Mouse (Mus musculus) NIH3T3 (cell line): ENCODE data around the gene Adh6b.

Experiments used
- DNase-seq: peaks from one replicate; pipeline ENCODE4 v3.0.0-alpha.2; 2012; ENCODE audit warnings: low read depth

The Adh6b gene

DNA sequence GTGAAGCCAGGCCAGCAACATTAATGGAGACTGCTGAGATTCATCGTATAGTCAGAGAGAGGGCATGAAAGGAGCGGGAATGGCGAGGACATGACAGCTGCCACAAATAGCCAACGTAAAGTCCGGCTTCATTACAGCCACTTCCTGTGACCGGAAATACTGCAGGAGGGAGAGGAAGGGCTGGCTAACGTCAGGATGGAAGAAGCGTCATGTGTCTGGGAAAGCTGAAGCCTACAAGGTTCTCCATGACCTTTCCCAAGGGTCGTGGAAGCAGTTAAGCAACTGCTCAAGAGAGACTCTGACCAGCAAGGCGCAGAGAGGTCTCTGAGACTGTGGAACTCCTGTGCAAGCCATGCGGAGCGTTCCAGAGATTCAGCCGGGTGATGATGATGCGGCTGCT is at the start of gene Adh6b:
TSS of gene Adh6b (plus strand) at position 305 of the 400 bp plus-strand sequence.
- no peak for DNase-seq

DNA sequence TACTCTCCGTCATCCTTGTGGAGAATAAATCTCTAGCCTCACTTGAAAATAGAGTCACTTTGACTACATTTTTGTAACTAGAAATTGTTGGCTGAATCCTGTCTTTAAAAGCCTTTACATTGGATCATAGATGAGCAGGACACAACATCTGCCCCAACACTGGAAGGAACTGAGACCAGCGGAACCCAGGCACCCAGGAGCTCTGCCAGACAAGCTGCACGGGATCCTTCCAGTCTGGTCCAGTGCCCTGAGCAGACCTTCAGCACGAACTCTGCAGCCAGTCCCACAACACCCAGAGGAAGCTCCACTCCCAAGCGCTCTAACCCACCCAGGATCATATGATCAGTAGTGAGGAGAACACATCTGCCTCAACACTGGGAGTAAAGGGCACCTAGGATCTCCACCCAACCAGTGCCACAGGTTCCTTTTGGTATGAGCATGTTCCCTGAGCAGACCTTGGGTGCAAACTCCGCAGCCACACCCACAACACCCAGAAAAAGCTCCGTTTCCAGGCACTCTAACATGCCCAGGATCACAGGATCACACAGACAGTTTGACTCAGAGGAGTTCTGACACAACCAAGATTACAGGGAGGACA is 48.2 kb upstream of the Adh6b start:
- no peak for DNase-seq

DNA sequence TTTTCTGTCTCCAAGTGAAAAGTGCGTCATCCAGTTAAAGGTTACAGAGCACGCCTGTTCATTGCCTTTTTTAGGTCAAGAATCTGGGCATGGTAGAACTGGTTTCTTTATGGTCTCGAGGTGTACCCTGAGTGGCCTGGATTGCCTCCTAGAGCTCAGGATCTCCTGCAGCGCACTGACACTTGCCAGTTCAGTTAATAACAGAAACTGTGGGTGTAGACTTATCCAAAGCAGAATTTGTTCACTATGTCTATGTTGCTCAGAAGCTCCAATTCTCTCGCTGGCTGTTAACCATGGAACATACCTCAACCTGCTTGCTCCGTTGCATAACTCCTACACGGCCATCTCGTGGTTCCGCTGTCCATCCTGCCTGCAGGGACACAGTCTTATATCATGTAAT is 41.4 kb upstream of the Adh6b start:
- no peak for DNase-seq

DNA sequence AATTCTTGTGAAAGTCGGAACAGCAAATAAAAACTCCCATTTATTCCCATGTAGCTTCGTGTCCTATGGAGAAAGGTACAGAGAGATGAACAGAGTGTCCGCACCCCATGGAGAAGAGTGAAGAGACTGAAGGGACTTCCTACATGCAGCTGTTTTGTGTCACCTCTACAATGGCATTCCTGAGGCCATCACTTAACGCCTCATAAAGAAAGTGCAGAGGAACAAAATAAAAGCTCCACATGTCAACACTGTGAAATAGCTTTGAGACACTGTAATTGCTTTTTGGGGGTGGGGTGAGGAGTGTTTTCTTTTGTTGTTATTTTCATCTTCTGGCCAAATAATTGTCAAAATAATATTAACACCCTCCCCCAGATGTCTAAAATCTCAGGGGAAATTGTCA is 38.9 kb upstream of the Adh6b start:
- peak; percentile 17 for DNase-seq

DNA sequence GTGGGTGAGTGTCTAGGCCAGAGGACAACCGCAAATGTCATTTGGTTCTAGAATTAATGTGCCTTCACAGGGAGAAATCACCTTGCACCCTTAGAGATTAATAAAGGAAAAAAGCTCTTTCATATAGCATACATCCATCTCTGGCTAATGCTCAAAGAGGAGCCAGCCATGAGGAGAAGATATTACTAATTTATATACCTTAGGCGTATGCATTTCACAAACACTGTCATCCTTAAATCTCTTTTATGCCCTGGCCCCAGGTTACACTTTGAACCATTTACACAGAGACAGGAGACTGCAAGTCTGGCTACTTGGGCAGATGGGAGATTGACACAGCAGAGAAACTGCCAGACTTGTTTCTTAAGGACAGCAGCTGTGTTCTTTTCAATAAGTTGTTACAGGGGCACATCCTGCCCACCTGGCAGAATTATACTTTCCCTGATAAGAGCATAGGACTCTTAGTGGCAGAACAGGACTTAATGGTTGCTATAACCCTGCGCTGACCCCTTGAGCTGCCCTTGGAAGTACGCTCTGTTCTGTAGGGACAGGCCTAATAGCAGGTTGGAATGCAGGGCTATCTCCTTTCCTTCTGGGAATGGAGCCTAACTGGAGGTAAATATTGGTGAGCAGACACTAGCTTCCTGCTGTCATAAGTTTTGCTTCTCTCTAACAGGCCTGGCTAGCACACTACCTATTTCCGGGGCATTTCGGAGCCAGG is 37.6 kb upstream of the Adh6b start:
- DNase-seq, result no peak

DNA sequence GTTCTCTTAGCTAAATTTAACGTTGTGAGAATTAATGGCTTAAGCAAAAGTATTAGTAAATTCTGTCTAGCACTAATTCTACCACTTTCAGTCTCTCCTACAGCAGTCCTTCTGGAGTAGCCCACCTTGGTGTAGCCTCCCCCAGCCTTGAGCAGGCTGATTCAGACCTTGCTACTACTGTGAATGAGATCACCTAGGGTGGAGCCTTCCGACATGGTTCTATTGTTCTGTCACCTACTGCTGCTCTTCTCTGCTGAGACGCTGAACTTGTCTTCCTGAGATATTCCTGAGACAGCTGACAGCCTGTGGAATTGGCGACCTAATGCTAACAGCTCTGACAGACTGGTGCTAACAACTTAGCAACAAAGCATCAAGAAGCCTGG is 37.1 kb upstream of the Adh6b start:
- DNase-seq, result no peak

DNA sequence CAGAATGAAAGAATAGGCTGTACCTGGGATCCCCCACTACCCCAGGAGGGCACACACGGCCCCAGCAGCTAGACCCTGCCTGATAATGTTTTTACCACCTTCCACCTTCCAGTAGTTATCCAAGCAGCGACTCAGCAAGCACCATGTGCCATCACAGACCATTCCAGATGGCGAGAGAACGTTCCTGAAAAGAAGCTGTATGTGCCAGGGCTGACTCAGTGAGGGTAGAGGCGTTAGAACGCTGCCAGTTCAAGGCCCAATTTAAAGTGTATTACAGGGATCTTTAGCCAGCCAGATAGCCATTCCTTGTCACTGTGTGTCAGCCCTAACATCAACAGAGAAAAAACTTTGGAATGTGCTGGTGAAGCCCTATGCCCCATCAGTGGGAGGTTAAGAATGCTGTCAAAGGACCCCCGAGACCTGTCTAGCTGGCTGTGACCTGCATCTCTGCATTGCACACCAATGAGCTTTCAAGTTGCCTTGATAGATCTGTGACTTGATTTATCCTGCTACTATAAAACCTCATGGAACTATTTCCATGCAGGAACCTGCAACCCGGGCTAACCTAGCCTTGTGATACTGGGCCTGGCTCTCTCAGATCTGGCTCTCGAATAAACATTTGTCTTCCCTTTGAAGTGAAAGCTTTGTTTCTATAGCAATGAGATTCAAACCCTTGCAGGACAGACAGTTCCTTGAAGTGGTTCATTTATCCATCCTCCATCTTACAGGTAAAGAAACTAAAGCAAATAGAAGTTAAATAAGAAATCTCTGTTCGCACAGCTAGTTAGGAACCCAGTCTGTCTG is 35.9 kb upstream of the Adh6b start:
- DNase-seq, result peak; percentile 46

DNA sequence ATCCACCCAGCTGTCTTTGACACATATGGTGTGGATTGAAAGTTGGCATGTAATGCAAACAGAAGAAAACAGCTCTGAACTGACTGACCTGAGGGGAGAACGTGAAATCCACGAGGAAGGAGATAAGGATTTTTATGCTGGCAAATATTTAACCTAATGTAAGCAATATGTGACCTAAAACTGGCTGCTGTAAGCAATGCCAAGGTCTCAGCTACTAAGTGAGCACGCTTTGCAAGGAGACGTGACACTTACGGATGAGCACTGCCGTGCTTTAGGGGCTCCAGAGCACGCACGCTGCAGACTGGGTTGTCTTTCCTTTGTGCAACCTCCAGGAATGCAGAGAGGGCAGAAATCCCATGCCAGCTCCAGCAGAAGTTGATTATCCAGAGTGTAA is 35.3 kb upstream of the Adh6b start:
- DNase-seq, result peak; percentile 54

DNA sequence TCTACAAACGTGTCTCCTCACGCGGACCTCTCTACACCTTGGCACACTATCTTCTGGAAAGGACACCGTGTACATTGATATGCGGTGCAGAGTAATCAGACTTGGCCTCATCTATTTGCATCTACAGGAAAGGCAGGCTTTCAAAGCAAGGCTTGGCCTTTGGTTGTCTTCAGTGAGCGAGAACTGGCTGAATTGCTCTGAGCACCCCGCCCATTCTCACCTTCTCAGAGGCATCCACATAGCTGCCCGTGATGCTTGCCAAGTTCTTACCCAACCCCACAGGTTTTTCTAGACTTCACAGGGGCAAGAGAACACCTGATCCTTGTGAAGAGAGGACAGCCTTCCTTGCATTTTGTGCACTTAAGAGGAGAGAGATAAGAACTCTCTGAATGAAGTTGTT is 31.7 kb upstream of the Adh6b start:
- no peak for DNase-seq

DNA sequence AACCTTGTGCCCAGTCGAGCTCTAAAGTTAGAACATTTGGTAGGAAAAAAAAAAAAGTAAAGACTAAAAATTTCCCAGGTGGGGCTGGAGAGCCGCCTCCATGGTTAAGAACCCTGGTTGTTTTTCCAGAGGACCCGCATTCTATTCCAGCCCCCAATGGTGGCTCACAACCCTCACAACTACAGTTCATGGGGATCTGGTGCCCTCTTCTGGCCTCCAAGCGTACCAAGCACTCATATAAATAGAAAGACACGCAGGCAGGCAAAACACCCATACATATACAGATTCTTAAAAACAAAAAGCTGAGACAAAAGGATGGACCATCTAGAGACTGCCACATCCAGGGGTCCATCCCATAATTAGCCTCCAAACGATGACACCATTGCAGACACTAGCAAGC is 30.6 kb upstream of the Adh6b start:
- peak; percentile 41 for DNase-seq

DNA sequence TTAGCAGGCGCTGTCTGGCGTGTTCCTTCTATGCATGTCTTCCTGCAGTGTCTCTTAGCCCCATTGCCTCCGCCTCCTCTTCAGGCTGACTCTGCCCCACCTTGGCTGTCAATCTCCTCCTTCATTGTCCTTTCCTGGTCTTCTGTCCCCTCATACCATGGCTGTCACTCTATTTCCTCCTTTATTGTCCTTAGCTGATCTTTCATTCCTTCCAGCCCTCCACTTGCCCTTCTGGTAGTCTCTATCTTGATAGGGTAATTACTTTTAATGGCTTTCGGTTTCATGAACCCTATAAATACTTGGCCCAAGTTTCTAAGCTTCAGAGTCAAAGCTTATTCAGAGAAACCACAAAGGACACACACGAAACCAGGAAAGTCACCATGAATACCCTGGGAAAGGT is 28.6 kb upstream of the Adh6b start, which contains the start of gene Adh6a:
TSS of gene Adh6a (plus strand) at position 322 of the 400 bp plus-strand sequence.
- DNase-seq, result no peak

DNA sequence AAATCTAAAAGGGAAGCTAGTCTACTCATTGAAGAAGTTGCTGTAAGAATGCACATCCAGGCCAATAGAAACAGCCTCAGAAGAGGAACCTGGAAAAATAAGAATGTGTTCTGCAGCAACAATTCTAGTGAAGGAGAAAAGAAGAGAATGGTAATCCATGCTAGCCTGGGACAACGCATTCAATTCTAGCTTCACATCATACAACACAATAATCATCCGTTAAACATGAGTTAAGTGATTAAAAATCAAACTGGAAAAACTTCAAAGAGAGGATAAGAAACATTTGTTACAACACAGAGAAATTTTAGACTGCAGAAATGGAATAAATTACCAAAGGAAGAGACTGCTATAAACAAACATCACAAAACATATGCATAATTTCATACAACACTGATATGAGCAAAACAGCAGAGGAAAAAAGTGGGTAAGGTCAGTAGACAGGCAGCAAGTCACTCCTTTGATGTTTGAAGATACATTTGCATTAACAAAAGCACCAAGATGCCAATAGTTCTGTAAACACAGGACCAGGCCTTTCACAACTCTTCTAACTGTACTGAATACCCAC is 24.6 kb upstream of the Adh6b start:
- no peak for DNase-seq

DNA sequence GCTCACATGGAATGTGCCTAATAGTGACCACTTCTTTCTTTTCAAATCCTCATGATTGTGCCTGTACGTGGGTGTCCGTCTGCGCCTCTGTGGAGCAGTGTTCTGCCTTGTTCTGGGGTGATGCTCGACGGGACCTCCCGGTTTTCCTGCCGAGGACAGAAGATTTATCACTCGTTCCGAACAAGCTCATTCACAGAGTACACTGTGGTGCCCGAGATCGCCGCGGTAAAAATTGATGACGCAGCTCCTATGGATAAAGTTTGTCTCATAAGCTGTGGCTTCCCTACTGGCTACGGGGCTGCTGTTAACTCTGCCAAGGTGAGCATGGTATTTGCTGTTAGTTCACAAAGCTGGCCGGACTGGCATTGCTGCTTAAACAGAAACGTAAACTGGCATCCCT is 16.6 kb upstream of the Adh6b start:
- DNase-seq, result no peak

DNA sequence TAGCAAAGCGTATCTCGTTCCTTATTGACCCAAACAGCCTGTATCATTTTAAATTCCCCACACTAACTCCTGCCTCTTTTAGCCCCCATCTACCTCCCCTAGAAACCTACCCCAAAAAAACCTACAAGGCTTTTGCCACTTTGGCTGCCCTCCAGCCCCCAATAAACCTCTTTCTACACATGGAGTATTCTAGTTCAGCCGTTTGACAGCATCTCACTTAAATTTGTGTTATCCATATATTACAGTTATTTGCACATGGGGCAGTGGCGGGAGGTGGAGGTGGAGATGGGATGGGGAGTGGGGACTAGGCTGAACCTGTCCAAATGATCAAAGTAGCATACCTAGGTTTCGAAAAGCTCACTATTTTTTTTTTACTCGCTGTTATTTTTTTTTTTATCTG is 16.1 kb upstream of the Adh6b start:
- DNase-seq, result no peak

DNA sequence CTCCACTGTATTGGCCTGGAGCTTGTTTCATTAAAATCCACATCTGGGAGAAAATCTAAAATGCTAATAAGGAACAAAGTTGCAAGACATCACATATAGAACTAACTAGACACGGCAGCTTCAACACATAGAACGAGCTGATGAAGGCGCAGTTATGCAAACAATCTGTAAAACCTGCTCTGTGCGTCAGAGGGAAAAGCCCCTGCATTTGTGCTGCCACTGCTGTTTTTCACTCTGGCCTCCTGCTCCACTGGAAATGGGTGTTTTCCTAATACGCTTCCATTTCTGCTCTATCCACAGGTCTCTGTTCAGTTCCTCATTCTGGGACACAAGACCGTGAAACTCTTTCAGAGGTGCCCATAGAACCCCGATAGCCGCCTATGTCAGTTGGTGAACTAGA is 7.7 kb upstream of the Adh6b start:
- no peak for DNase-seq

DNA sequence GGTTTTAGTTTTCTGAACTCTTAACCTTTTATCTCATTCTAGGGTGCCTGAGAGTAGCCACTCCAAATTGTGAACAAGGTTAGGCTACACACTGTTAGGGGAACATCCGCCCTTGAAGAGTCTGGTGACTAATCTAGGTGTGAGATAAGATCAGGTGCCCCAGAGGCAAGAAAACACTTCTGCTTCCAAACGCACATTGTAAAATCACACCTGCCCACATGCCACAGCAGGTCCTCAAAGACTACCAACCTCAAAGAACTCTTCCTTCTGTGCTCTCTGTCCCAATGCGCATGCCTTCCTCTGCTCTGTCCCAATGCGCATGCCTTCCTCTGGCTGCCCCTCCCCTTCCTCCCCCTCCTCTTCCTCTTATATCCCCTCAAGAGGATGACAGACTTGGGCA is 7.3 kb upstream of the Adh6b start:
- no peak for DNase-seq

DNA sequence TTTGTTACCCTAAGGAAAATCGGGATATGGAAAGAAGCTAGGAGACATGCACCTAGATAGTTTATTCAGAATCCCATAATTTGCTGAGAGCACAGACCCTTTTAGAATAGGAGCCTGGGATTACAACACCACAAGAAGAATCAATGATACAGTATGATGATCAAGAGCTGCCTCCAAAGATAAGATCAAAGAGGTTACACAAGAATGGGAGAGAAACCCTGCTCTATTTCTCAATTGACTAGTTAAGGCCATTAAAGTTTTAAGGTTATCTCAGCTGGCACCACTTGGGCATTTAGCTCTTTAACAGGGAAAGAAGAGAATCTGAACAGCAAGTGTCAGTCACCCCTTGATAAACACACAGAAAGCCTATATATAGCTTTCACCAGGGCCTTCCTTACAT is 6.0 kb upstream of the Adh6b start:
- DNase-seq, result no peak

DNA sequence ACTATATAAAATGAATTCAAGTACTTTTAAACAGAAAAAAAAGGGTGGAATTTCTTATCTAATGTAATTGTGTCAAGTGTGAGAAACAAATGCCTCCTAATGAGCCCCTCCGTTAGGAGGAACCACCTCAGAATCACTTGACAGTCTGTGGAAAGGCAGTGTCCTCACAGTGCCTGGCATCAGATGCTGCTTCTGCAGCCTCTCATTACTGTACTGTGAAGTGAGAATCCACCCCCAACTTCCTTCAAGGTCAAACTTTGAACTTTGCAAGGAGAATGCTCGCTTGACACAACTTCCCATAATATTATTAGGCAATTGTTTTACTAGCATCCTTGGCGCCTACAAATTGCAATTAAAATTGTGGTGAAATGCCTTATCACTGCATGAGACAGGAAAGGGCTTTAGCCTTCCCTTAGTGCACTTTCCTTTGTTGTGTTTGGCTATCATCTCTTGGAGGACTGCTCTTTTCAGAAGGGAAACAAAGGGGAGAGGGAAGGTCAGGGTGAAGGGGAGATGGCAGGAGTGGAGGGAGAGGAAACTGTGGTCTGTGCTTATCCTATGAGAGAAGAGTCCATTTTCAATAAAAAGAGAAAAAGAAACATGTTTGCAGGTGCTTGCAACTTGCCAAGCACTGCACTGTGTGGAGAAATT is 5.3 kb upstream of the Adh6b start:
- no peak for DNase-seq

DNA sequence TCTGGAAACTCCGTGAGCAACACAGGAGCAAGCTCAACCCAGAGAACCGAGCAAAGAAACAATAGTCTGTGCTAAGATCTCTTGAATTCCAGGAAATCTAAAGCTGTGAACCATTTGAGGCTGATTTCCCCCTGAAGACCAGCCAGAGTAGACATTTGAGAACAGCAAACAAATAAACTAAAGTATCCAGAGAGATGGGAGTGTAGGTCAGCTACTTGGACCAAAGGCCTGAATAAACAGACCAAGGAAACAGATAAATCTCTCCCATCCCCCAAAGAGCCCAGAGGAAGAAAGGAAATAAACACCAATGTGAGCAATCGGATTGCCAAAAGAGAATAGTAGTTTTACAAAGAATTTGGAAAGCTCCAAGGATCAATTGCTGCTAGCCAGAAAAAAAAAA is 5.5 kb downstream of the Adh6b start:
- no peak for DNase-seq

DNA sequence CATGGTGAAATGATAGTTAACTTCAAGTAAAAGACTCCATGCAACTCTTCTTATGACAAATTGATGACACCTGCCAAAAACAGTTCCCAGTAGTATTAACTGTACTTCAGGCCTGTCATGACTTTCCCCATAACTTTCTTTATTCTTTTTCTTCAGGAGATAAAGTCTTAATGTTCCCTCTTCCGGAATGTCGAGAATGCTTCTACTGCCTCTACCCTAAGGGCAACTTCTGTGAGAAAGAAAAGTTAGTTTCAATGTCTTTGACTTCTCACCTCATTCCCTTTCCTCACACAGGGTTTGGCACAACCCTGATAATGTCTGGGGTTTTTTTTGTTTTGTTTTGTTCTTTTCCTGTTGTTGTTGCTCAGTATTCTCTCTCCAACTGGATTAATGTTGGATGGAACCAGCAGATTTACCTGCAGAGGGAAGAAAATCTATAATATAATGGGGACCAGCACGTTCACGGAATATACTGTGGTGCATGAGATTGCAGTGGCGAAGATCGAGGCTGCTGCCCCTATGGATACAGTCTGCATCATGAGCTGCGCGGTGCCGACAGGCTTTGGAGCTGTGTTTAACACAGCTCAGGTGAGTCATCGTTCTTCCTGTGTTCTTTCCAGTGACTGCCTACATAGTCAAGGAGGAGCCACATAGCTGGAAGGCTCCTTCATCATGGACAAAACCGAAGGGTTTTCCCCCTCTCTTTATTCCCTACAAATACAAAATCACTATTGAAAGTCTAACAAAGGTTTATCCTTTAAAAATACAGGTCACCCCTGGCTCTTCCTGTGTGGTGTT is 10.6 kb downstream of the Adh6b start:
- no peak for DNase-seq

DNA sequence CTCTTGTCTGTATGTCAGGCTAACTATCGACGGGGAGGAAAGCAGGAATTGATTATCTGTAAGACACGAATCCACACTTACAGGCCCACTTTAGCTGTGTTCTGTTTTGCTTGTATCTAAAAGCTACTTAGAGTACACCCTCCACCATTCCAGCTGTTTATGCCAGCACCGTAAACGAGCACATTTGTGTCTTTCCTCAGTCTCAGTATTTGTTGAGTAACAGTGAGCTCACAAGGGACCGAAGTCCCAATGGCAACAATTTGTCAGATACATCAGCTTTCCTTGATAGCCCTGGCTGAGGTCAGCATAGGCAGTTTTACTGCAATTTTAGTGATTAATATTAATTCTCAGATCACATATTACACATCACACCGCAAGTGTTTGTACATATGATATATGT is 17.3 kb downstream of the Adh6b start:
- no peak for DNase-seq

DNA sequence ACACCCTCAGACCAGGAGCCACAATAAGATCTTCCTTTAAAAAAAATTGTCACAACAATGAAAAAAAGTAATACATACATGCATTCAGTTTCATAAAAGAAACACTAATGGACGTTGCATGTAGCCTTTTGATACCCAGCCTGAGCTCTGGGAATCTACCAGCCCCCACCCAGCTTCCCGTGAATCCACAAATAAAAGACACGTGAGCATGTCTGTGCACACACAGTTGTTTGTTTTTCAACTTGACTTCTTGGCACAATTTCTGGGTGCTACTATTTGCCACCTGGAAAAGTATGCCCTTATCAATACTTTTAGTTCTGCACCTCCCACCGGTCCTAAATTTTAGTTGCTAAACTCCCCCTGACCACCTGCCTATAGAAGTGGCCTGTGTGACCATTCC is 19.1 kb downstream of the Adh6b start:
- no peak for DNase-seq
